ENCODE assay signal across 25 mouse cellular contexts in the genomic region with DNA sequence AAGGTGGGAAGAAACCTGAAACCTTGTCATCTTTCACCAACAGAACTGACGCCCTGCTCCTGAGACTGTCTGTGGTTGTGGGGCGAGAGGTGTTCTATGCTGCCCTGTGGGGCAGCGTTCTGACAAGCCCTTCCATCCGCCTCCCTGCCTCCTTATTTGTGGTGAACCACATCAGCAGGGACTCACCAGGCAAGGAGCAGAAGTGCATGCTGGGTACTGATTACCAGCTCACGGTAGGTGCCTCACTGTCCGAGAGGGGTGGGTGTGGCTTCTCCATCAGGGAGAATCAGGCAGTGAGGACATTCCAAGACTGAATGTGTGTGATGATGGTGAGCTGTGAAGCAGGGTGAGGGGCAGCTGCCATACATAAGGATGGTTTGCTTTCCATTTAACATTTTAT. TPM values are rescaled to one million over a fixed set of nuclear protein-coding genes. Genes with fewer than 3 reads are reported as not detected.
DNase-seq lines count a peak whose midpoint lies in the region; ATAC-seq lines count a peak whose summit lies in the region.
"Had no signal": no experiment of that assay in that cellular context is flagged by ENCODE, and none has a peak within 500 bp of the region (broad histone marks: within the 10 kb centered on the region; RNA-seq: fewer than 3 reads in every experiment).

No protein-coding gene starts in this region.

- DNase-seq in thymus, postnatal 14 days, result peak; percentile 32
- DNase-seq in thymus, postnatal 0 days (ENCODE audit: low spot score), result no peak
- peak; percentile 19 for DNase-seq in CD4-positive helper T cell, adult 2 months (ENCODE audit: low read depth, low spot score)
- DNase-seq in R1 (ENCODE audit: low read depth, low spot score), result peak; percentile 30
- DNase-seq in thymus, postnatal 36 days, result peak; percentile 12 to 33
- DNase-seq in left cerebral cortex, adult 11 months (ENCODE audit: low spot score), result no peak
- DNase-seq in layer of hippocampus, adult 11-12 months (ENCODE audit: low spot score), result no peak
- DNase-seq: adrenal gland, adult 2 months; cerebellum, adult 11 months; cerebellum, adult 8-10 months; cerebellum, postnatal 36 days; embryo, embryonic 11 days; gastrocnemius, postnatal 25 days had no signal

- H3K9ac ChIP-seq in hindbrain, embryonic 16.5 days (ENCODE audit: low read depth, low read length), result no peak overlapping the region
- H3K9ac ChIP-seq: embryonic facial prominence, embryonic 13.5 days; forebrain, embryonic 12.5 days; forebrain, embryonic 15.5 days; heart, embryonic 12.5 days; heart, embryonic 15.5 days; hindbrain, embryonic 13.5 days had no signal

- no peaks in the 10 kb centered on the region for H3K27me3 ChIP-seq in hindbrain, embryonic 16.5 days (replicated peaks; ENCODE audit: control insufficient read depth, insufficient read depth, low read length)
- H3K27me3 ChIP-seq: CH12.LX; embryonic facial prominence, embryonic 13.5 days; forebrain, embryonic 12.5 days; forebrain, embryonic 15.5 days; heart, embryonic 15.5 days; hindbrain, embryonic 13.5 days had no signal

- no peak overlapping the region for H3K4me2 ChIP-seq in hindbrain, embryonic 16.5 days (ENCODE audit: low read length)
- H3K4me2 ChIP-seq: embryonic facial prominence, embryonic 13.5 days; forebrain, embryonic 12.5 days; forebrain, embryonic 15.5 days; heart, embryonic 12.5 days; heart, embryonic 15.5 days; hindbrain, embryonic 13.5 days had no signal

- H3K4me1 ChIP-seq in hindbrain, embryonic 16.5 days (ENCODE audit: control insufficient read depth, insufficient read depth, low read depth, low read length), result no peaks in the 10 kb centered on the region
- H3K4me1 ChIP-seq: forebrain, embryonic 12.5 days; forebrain, embryonic 15.5 days; heart, embryonic 15.5 days; hindbrain, embryonic 13.5 days had no signal

- no peaks in the 10 kb centered on the region for H3K9me3 ChIP-seq in hindbrain, embryonic 16.5 days (ENCODE audit: control insufficient read depth, low read length)
- H3K9me3 ChIP-seq: embryonic facial prominence, embryonic 10.5 days; embryonic facial prominence, embryonic 13.5 days; forebrain, embryonic 12.5 days; forebrain, embryonic 15.5 days; heart, embryonic 12.5 days; heart, embryonic 15.5 days; hindbrain, embryonic 10.5 days; hindbrain, embryonic 13.5 days had no signal

- peaks cover 7% of the 10 kb centered on the region for H3K36me3 ChIP-seq in hindbrain, embryonic 16.5 days (ENCODE audit: control insufficient read depth, insufficient read depth, low read length)
- H3K36me3 ChIP-seq: embryonic facial prominence, embryonic 10.5 days; forebrain, embryonic 12.5 days; heart, embryonic 12.5 days; heart, embryonic 15.5 days; hindbrain, embryonic 10.5 days had no signal

- H3K27ac ChIP-seq in hindbrain, embryonic 16.5 days (ENCODE audit: low read depth, low read length), result no peak overlapping the region
- H3K27ac ChIP-seq: embryonic facial prominence, embryonic 10.5 days; embryonic facial prominence, embryonic 13.5 days; forebrain, embryonic 12.5 days; forebrain, embryonic 15.5 days; heart, embryonic 15.5 days; hindbrain, embryonic 10.5 days; hindbrain, embryonic 13.5 days; hindbrain, postnatal 0 days had no signal

- ATAC-seq in hindbrain, embryonic 16.5 days, result no peak
- ATAC-seq: forebrain, embryonic 15.5 days; hindbrain, postnatal 0 days had no signal

- 76% methylated on average over 6 of the region's 6 CpGs for WGBS in hindbrain, embryonic 16.5 days

- no peak overlapping the region for H3K4me3 ChIP-seq in hindbrain, embryonic 16.5 days (ENCODE audit: low read length)
- H3K4me3 ChIP-seq: embryonic facial prominence, embryonic 10.5 days; embryonic facial prominence, embryonic 13.5 days; erythroblast, embryonic 14.5 days; forebrain, embryonic 12.5 days; forebrain, embryonic 15.5 days; heart, embryonic 12.5 days; heart, embryonic 15.5 days; hindbrain, embryonic 10.5 days; hindbrain, embryonic 13.5 days had no signal

RNA-seq across cellular contexts. Expression of a gene that starts 35.7 kb away (rescaled TPM):
- 11.9 and 17.1 TPM in 2 replicates for polyA plus RNA-seq in thymus, postnatal 0 days (2015; fragmentation: Nextera tagmentation; extraction: Ambion mirVana)
- 36.9 and 45.2 TPM in 2 replicates for polyA plus RNA-seq in hindbrain, embryonic 16.5 days (2015; fragmentation: Nextera tagmentation; extraction: Ambion mirVana)

Comparison
In these comparisons a context has a peak if more than half of its experiments do, and no peak if none do; other contexts are left out.
1. DNase-seq: peak in thymus, postnatal 14 days (single experiment), CD4-positive helper T cell, adult 2 months (single experiment), R1 (single experiment) and thymus, postnatal 36 days (2 of 2); none in thymus, postnatal 0 days (single experiment), left cerebral cortex, adult 11 months (single experiment) and layer of hippocampus, adult 11-12 months (single experiment).